Mouse (Mus musculus) T-helper 17 cell (primary cell): ENCODE measurements around the gene Slc4a3.

Source experiments
- in situ Hi-C, 2 experiments: fragments of 300-600 bp; cut with MboI, MseI; formaldehyde crosslinking; loops; 1 replicate in 1 of 2; 2 replicates in 1 of 2; pipeline ENCODE4 v1.15.1; 2025; ENCODE audit warnings: high pct_unique_total_duplicates in 2 of 2

Gene Slc4a3

GRCm38 (mm10) chr1:75559212-75559925, 13.3 kb downstream of the Slc4a3 start:
- in situ Hi-C loops = no loop called here

DNA sequence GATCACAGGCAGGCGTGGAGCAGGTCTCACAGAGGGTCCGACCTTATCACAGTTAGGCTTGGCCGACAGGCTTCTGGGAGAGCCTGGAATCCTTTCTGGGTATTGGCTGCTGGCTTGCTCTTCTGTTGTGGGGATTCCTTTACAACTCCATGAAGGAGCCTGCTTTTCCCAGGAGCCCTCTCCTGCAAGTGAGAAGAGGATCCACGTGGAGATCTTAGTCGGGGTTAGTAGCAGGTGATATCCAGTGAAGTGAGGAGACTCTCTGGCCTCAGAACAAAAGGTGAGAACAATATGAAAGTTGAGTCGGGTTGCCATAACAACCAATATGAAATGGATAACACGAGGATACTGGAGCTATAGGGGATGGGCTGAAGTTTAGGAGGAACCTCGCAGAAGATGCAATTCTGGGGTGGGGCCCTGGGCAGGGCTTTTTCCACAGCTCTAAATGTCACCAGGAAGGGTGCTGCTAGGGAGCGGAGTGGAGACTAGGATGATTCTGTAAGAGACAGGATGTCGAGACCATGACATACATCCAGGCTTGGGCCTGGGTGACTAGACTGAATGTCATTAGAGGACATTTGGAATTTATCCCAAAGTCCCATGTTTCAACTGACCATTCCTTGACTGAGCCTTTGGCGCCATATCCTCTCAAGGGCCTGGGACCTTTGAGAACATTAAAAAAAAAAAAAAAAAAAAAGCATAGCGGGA, 14.3 kb downstream of the Slc4a3 start:
- in situ Hi-C loops = loop anchor here (5.0 kb wide), 1 partner anchor 83 kb away; the partner anchor contains the start of genes Chpf (in 2 of the 2) and Tmem198 (in 2 of the 2)

DNA sequence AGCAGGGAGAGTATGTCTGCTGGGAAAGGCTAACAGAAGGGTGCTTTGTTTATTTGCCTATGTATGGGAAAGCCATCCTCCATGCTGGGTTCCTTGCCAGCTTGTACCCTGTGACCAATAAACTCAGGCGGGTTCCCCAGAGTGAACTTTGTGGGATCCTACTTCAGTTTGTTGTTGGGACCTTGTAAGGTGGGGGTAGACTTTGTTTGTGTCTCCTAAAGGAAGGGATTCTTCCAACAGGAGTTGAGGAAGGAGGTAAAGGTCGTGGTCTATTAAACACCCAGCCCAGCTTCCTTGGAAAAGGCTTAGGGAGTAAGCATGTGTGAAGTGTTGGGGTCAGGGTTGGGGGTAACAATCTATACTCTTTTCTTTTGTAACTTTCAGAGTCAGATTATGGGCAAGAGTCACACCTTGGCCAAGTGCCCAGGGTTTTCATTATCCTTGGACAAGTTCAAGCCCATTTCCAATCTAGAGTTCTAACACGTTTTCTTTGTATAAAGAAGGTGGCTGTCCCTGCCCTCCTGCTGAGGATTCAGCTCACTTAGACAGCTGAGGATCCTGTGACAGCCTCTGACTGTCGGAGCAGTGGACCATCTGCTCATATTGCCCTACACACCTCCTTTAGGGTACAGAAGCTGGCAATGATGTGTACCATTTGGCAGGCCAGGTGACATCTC, 15.3 kb downstream of the Slc4a3 start:
- in situ Hi-C loops = loop anchor here (5.0 kb wide), 1 partner anchor 84 kb away; the partner anchor contains the start of genes Chpf (in 2 of the 2) and Tmem198 (in 2 of the 2)

- in situ Hi-C loops = loop anchor here (5.0 kb wide), 1 partner anchor 85 kb away; the partner anchor contains the start of genes Chpf (in 2 of the 2) and Tmem198 (in 2 of the 2)
These were observed 15.8 kb downstream of the Slc4a3 start for GRCm38 (mm10) chr1:75561898-75562238.

GRCm38 (mm10) chr1:75564102-75564501, 18.0 kb downstream of the Slc4a3 start:
- in situ Hi-C loops = loop anchor here (5.0 kb wide), 1 partner anchor 87 kb away; the partner anchor contains the start of genes Chpf (in 2 of the 2) and Tmem198 (in 2 of the 2)

DNA sequence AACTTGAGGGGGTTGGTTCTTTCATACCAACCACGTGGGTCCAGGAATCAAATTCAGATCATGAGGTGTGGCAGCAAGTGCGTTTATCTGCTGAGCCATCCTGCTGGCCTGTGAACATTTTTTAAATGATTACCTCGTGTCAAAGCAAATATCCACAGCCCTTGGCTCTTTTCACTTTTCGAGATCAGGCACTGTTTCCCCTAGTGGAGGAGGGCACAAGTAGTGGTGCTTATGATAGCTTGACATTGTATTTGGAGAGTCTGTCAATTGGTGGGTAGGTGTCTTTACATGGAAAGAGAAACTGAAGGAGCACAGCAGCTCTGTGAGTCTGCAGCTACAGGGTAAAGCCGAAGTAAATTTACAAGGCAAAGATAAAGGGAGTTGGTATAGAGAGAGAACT, 18.9 kb downstream of the Slc4a3 start:
- in situ Hi-C loops = loop anchor here (5.0 kb wide), 1 partner anchor 88 kb away; the partner anchor contains the start of genes Chpf (in 2 of the 2) and Tmem198 (in 2 of the 2)

DNA sequence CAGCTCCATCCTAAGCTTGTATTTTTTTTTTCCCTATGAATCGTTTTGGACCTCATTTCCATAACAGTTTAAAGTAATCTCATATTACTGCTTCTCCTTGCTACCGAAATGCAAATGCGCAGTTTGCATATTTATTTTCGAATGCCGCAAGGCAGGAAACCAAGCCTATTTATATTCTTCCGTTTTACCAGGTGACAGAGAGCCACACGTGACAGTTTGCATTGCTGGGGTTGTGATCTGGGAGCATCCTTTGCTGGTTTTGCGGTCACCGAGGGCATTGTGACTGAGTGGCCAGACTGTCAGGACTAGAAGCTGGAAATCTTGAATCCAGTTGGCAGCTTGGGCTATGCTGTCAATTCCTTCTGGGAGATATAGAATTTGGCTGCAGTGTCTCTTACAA, 19.6 kb downstream of the Slc4a3 start:
- in situ Hi-C loops = no loop called here

DNA sequence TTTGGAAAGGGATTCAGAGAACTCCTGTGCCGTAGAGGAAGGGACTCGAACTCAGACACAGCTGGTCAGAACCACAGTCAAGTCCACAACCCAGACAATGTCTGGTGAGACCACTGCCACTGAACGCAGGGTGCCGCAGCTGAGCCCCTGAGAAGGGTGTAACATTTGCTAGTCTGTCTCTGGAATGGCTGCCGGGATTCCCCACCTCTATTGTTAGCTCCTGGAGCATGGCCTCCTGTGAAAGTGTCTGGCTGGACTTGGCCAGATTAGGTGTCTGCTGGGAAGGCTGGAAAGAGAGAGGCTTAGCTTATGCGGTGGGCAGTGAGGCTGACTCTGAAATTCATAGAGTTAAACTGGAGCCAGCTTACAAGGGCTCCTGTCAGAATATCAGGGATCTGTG, 24.3 kb downstream of the Slc4a3 start:
- in situ Hi-C loops = no loop called here

- in situ Hi-C loops = no loop called here
These were observed 26.7 kb downstream of the Slc4a3 start for GRCm38 (mm10) chr1:75572776-75573175.

DNA sequence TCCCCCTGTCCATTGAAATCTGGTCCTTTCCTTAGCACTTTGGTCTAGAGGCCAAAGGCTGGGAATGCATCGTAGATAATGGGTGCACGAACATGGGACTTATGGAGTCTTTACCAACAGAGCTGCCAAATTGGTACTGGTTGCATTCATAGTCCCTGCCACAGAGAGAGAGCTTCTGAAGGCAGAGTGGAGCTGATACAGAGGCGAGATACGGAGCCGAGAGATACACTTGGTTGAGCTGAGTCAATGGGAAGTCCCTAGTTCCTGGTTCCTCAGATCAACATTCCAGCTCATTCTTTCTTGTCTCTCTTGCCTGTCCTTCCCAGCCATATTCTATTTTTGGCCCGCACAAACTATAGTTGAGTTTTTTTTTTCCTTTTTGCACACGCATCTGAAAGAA, 27.6 kb downstream of the Slc4a3 start:
- in situ Hi-C loops = no loop called here

DNA sequence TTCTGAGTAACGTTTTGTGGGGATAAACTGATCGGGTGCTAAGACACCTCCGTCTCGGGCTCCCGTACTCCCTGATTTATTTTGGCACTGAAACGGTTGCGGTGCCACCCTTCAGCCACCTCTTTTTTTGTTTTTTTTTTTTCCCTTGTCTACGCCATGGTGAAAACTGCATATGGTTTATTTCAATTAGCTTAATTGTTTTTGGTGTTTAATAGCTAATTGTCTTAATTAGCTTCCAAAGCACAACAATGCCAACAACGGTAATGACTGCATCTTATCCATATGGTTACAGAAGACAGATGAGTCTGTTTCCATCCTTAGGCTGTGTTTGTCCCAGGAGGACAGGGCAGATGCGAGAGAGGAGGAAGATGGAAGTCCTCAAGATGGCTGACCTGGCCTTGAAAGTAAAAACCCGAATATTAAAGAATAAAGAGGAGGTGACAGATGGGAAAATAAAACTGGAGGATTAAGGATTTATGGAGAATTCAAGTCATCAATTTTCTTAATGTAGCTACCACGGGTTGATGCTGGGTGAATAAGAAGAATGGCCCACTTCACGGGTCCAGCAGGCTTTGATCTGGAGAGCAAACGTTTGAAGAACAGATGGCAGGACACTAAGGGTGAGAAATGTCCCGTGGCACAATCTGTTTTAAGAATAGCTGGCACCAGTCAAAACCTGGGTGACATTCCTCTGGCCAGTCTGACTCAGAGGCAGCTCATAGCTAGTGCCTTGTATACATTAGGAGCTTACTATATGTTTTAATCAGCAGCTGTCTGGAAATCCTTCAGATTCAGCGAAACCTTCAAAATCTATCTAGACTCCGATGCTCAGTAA, 28.6 kb downstream of the Slc4a3 start:
- in situ Hi-C loops = no loop called here

GRCm38 (mm10) chr1:75581936-75582624, 36.0 kb downstream of the Slc4a3 start:
- in situ Hi-C loops = no loop called here

DNA sequence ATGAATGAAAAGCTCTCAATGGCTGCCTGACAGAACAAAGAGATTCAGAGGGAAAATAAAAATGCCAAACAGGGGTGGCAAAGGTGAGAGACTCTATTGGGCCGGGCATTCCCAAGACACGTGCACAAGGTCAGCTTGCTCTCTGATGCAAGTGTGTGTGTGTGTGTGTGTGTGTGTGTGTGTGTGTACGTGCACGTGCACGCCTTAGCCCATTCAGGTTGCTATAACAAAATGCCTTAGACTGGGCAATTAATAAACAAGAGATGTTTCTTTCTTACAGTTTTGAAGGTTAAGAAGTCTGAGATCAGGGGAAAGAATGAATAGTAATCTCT, 36.5 kb downstream of the Slc4a3 start:
- in situ Hi-C loops = no loop called here

DNA sequence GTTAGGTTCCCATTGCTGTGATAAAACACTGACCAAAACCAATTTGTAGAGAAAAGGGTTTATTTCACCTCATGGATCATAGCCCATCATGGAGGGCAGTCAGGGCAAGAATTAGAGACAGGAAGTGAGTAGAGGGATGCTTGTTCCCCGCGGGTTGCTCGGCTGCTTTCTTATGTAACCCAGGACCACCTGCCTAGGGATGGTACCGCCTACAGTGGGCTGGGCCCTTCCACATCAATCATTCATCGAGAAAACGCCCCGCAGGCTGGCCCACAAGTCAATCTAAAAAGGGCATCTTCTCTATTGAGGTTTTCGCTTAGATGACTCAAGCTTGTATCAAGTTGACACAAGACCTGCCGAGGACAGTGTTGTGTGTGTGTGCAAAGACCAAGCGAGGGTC, 37.0 kb downstream of the Slc4a3 start:
- in situ Hi-C loops = no loop called here

GRCm38 (mm10) chr1:75586791-75587190, 40.7 kb downstream of the Slc4a3 start:
- in situ Hi-C loops = no loop called here

- in situ Hi-C loops = no loop called here
These were observed 42.0 kb downstream of the Slc4a3 start for GRCm38 (mm10) chr1:75587738-75588719.

GRCm38 (mm10) chr1:75588874-75589273, 42.8 kb downstream of the Slc4a3 start:
- in situ Hi-C loops = no loop called here

GRCm38 (mm10) chr1:75589983-75590382, 43.9 kb downstream of the Slc4a3 start:
- in situ Hi-C loops = no loop called here

GRCm38 (mm10) chr1:75593956-75594355, 47.9 kb downstream of the Slc4a3 start:
- in situ Hi-C loops = no loop called here

- in situ Hi-C loops = no loop called here
These were observed 48.8 kb downstream of the Slc4a3 start for GRCm38 (mm10) chr1:75594836-75595235.
